Mouse (Mus musculus) forebrain, embryonic 10.5 days (tissue): ENCODE measurements around the gene Gtf3c6. TPM values are rescaled to one million over a fixed set of nuclear protein-coding genes. Genes with fewer than 3 reads are reported as not detected.

Source experiments
- polyA plus RNA-seq: library from polyadenylated mRNA; unstranded; fragments of >200 nt; fragmentation: Nextera tagmentation; extraction: Ambion mirVana; gene quantifications from 2 replicates; pipeline ENCODE4 v1.2.1, GENCODE M21; 2016

The Gtf3c6 gene
- polyA plus RNA-seq, 1 experiment from 2014 or later, result 150 TPM

Other genes starting within 250 kb of the Gtf3c6 start
- 0.12 TPM in 1 of 2 replicates, not detected in the other for gene Mfsd4b1, start 232.8 kb downstream of the Gtf3c6 start, polyA plus RNA-seq
- gene Slc16a10, start 115.8 kb downstream of the Gtf3c6 start, polyA plus RNA-seq, result 5.9 and 6.3 TPM in 2 replicates
- gene Rpf2, start 11.1 kb downstream of the Gtf3c6 start, polyA plus RNA-seq, result 98.0 and 101 TPM in 2 replicates
- gene Amd1, start 44.1 kb upstream of the Gtf3c6 start, polyA plus RNA-seq, result 93.7 and 96.8 TPM in 2 replicates
- 3.8 and 4.7 TPM in 2 replicates for gene Cdk19, start 81.5 kb upstream of the Gtf3c6 start, polyA plus RNA-seq